Comparison of ENCODE assay signal across 19 mouse cellular contexts in the genomic region with DNA sequence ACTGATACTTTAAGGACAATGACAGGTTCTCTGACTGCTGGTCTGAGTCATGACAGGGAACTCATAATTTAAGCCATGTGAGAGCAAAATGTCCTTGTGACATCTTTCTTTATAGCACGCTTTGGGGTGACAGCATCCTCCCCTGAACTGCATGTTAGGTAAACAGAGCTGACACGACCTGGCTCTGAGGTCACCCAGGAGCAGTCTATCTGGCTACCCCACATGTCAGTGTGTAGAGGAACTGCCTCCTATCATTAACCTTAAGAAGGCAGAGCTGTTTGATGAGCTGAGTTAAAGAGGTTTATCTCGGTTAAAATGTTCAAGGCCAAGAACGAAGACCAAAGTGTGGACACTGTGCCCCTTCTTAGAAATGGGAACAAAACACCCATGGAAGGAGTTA. TPM values are rescaled to one million over a fixed set of nuclear protein-coding genes. Genes with fewer than 3 reads are reported as not detected.
"Had no signal": no experiment of that assay in that cellular context is flagged by ENCODE, and none has a peak within 500 bp of the region (broad histone marks: within the 10 kb centered on the region; RNA-seq: fewer than 3 reads in every experiment).

No protein-coding gene starts in this region.

- H3K4me3 ChIP-seq: left cerebral cortex, adult 2 months; limb, embryonic 15.5 days; liver, embryonic 13.5 days; lung, embryonic 15.5 days; midbrain, embryonic 13.5 days; stomach, embryonic 15.5 days had no signal

- H3K9ac ChIP-seq: limb, embryonic 15.5 days; liver, embryonic 13.5 days; liver, postnatal 0 days; lung, embryonic 15.5 days; midbrain, embryonic 13.5 days; stomach, embryonic 15.5 days had no signal

- H3K36me3 ChIP-seq: limb, embryonic 15.5 days; liver, embryonic 13.5 days; lung, embryonic 15.5 days; stomach, embryonic 15.5 days had no signal

- H3K27ac ChIP-seq: left cerebral cortex, adult 2 months; limb, embryonic 15.5 days; liver, embryonic 13.5 days; lung, embryonic 15.5 days; macrophage; midbrain, embryonic 13.5 days; stomach, embryonic 15.5 days had no signal

- H3K4me1 ChIP-seq: liver, embryonic 13.5 days; lung, embryonic 15.5 days; stomach, embryonic 15.5 days had no signal

- ATAC-seq: liver, postnatal 0 days; midbrain, embryonic 13.5 days had no signal

- H3K4me2 ChIP-seq: limb, embryonic 15.5 days; liver, embryonic 13.5 days; lung, embryonic 15.5 days; midbrain, embryonic 13.5 days; stomach, embryonic 15.5 days had no signal

- H3K9me3 ChIP-seq: limb, embryonic 15.5 days; liver, embryonic 13.5 days; lung, embryonic 15.5 days; midbrain, embryonic 13.5 days; stomach, embryonic 15.5 days had no signal

- DNase-seq: kidney, postnatal 14 days; liver, embryonic 13.5 days; liver, postnatal 0 days; lung, postnatal 14 days; right cerebral cortex, postnatal 14 days; thymus, adult 2 months; thymus, postnatal 36 days had no signal

- H3K27me3 ChIP-seq: limb, embryonic 15.5 days; liver, embryonic 13.5 days; lung, embryonic 15.5 days; midbrain, embryonic 13.5 days; stomach, embryonic 15.5 days had no signal

RNA-seq across cellular contexts. Expression of gene Lonrf2, which starts 44.9 kb away (rescaled TPM):
- polyA plus RNA-seq: macrophage had no signal

RNA-seq across cellular contexts. Expression of gene Nms, which starts 57.6 kb away (rescaled TPM):
- total RNA-seq: layer of hippocampus, postnatal 25 days; left cerebral cortex, adult 2 months; left cerebral cortex, postnatal 14 days; midbrain, postnatal 0 days had no signal
- polyA plus RNA-seq: limb, embryonic 11.5 days; limb, embryonic 15.5 days; liver, embryonic 13.5 days; liver, postnatal 0 days; lung, embryonic 15.5 days; macrophage; spleen, adult 2 months; stomach, embryonic 15.5 days; testis, adult 2 months had no signal
